Comparison of ENCODE assay signal across 24 mouse cellular contexts in genomic region chr7:143399756-143400155, GRCm38 (mm10).
DNase-seq lines count a peak whose midpoint lies in the region; ATAC-seq lines count a peak whose summit lies in the region.
"Had no signal": no experiment of that assay in that cellular context is flagged by ENCODE, and none has a peak within 500 bp of the region (broad histone marks: within the 10 kb centered on the region; RNA-seq: fewer than 3 reads in every experiment).

No protein-coding gene starts in this region.

- no peak overlapping the region for H3K9ac ChIP-seq in hindbrain, embryonic 12.5 days
- H3K9ac ChIP-seq in intestine, embryonic 15.5 days, result no peak overlapping the region
- H3K9ac ChIP-seq in heart, embryonic 12.5 days, result no peak overlapping the region
- H3K9ac ChIP-seq: hindbrain, embryonic 14.5 days; neural tube, embryonic 15.5 days had no signal

- H3K27me3 ChIP-seq in hindbrain, embryonic 10.5 days (ENCODE audit: insufficient read depth, poor library complexity, severe bottlenecking), result 0 out of 2 replicates have a peak, but pooled peaks cover 21% of the 10 kb centered on the region
- H3K27me3 ChIP-seq in hindbrain, embryonic 12.5 days, result no peaks in the 10 kb centered on the region
- H3K27me3 ChIP-seq in embryonic facial prominence, embryonic 10.5 days (replicated peaks; ENCODE audit: low read depth, poor library complexity, severe bottlenecking), result peaks cover 8% of the 10 kb centered on the region; the same call in 1 of the 2 replicates
- no peaks in the 10 kb centered on the region for H3K27me3 ChIP-seq in intestine, embryonic 15.5 days (replicated peaks)
- no peaks in the 10 kb centered on the region for H3K27me3 ChIP-seq in heart, embryonic 12.5 days (replicated peaks)
- H3K27me3 ChIP-seq: neural tube, embryonic 15.5 days had no signal

- no peak for ATAC-seq in hindbrain, embryonic 12.5 days (ENCODE audit: low FRiP score)
- ATAC-seq in intestine, embryonic 15.5 days, result no peak
- no peak for ATAC-seq in heart, embryonic 12.5 days (ENCODE audit: insufficient number of reproducible peaks, low FRiP score)
- ATAC-seq: forebrain, embryonic 14.5 days; inflammation-experienced regulatory T-cells, adult 6 months had no signal

- H3K4me1 ChIP-seq in hindbrain, embryonic 10.5 days (replicated peaks), result peaks cover 34% of the 10 kb centered on the region
- H3K4me1 ChIP-seq in hindbrain, embryonic 12.5 days, result peaks cover 6% of the 10 kb centered on the region
- H3K4me1 ChIP-seq in embryonic facial prominence, embryonic 10.5 days, result peaks cover 34% of the 10 kb centered on the region
- H3K4me1 ChIP-seq in intestine, embryonic 15.5 days (replicated peaks), result peaks cover 27% of the 10 kb centered on the region
- peaks cover 29% of the 10 kb centered on the region for H3K4me1 ChIP-seq in heart, embryonic 12.5 days (replicated peaks)
- H3K4me1 ChIP-seq: neural tube, embryonic 15.5 days had no signal

- no peak for DNase-seq in hindbrain, embryonic 10.5 days (ENCODE audit: low spot score)
- DNase-seq in 3134 (ENCODE audit: extremely low read depth, insufficient read length, low spot score), result peak; percentile 29
- DNase-seq in embryonic facial prominence, embryonic 10.5 days (ENCODE audit: low spot score), result no peak
- no peak for DNase-seq in frontal cortex, postnatal 10 days (ENCODE audit: low spot score in 2 of 2)
- DNase-seq: adrenal gland, adult 8-10 months; B cell, adult 2 months; cerebellum, adult 11-12 months; cerebellum, postnatal 36 days; heart, postnatal 10 days; layer of hippocampus, adult 9-11 months; lung, adult 18-20 months; lung, postnatal 10 days; right cerebral cortex, adult 18-20 months had no signal

- no peaks in the 10 kb centered on the region for H3K9me3 ChIP-seq in hindbrain, embryonic 10.5 days
- H3K9me3 ChIP-seq in hindbrain, embryonic 12.5 days (replicated peaks), result no peaks in the 10 kb centered on the region
- no peaks in the 10 kb centered on the region; the same call in 1 of the 2 replicates for H3K9me3 ChIP-seq in embryonic facial prominence, embryonic 10.5 days
- H3K9me3 ChIP-seq in intestine, embryonic 15.5 days, result no peaks in the 10 kb centered on the region
- no peaks in the 10 kb centered on the region for H3K9me3 ChIP-seq in heart, embryonic 12.5 days (replicated peaks)
- H3K9me3 ChIP-seq: G1E; neural tube, embryonic 15.5 days had no signal

- H3K4me3 ChIP-seq in hindbrain, embryonic 10.5 days, result no peak overlapping the region
- no peak overlapping the region for H3K4me3 ChIP-seq in hindbrain, embryonic 12.5 days
- H3K4me3 ChIP-seq in embryonic facial prominence, embryonic 10.5 days, result no peak overlapping the region
- no peak overlapping the region for H3K4me3 ChIP-seq in intestine, embryonic 15.5 days (replicated peaks)
- H3K4me3 ChIP-seq in heart, embryonic 12.5 days, result no peak overlapping the region
- H3K4me3 ChIP-seq: neural tube, embryonic 15.5 days had no signal

- no peaks in the 10 kb centered on the region for H3K36me3 ChIP-seq in hindbrain, embryonic 10.5 days
- no peaks in the 10 kb centered on the region for H3K36me3 ChIP-seq in hindbrain, embryonic 12.5 days
- H3K36me3 ChIP-seq in embryonic facial prominence, embryonic 10.5 days (replicated peaks), result no peaks in the 10 kb centered on the region
- no peaks in the 10 kb centered on the region for H3K36me3 ChIP-seq in intestine, embryonic 15.5 days
- no peaks in the 10 kb centered on the region for H3K36me3 ChIP-seq in heart, embryonic 12.5 days
- H3K36me3 ChIP-seq: G1E; neural tube, embryonic 15.5 days had no signal

- H3K4me2 ChIP-seq in hindbrain, embryonic 12.5 days (replicated peaks), result no peak overlapping the region
- H3K4me2 ChIP-seq in intestine, embryonic 15.5 days (replicated peaks), result no peak overlapping the region
- H3K4me2 ChIP-seq in heart, embryonic 12.5 days, result no peak overlapping the region
- H3K4me2 ChIP-seq: heart, embryonic 11.5 days; hindbrain, embryonic 14.5 days; midbrain, embryonic 11.5 days; neural tube, embryonic 15.5 days had no signal

- WGBS in hindbrain, embryonic 10.5 days, result 90% methylated on average over 10 of the region's 10 CpGs
- 89% methylated on average over 10 of the region's 10 CpGs for WGBS in hindbrain, embryonic 12.5 days
- 91% methylated on average over 10 of the region's 10 CpGs for WGBS in embryonic facial prominence, embryonic 10.5 days
- WGBS in intestine, embryonic 15.5 days, result 82% methylated on average over 10 of the region's 10 CpGs
- 80% methylated on average over 10 of the region's 10 CpGs for WGBS in heart, embryonic 12.5 days

- H3K27ac ChIP-seq in hindbrain, embryonic 10.5 days, result peak overlapping the region; percentile 59; the same call in 1 of the 2 replicates
- H3K27ac ChIP-seq in hindbrain, embryonic 12.5 days, result no peak overlapping the region
- H3K27ac ChIP-seq in embryonic facial prominence, embryonic 10.5 days (replicated peaks), result 0 out of 2 replicates have a peak overlapping the region, but pooled peaks have one; percentile 27
- H3K27ac ChIP-seq in intestine, embryonic 15.5 days, result 0 out of 2 replicates have a peak overlapping the region, but pooled peaks have one; percentile 59
- H3K27ac ChIP-seq in heart, embryonic 12.5 days (ENCODE audit: poor library complexity, severe bottlenecking), result no peak overlapping the region
- H3K27ac ChIP-seq: hindbrain, embryonic 14.5 days; kidney, postnatal 0 days; neural tube, embryonic 15.5 days had no signal

Comparison
In these comparisons a context has a peak if more than half of its experiments do, and no peak if none do; other contexts are left out.
1. H3K27ac ChIP-seq: peak in hindbrain, embryonic 10.5 days (single experiment), embryonic facial prominence, embryonic 10.5 days (single experiment) and intestine, embryonic 15.5 days (single experiment); none in hindbrain, embryonic 12.5 days (single experiment) and heart, embryonic 12.5 days (single experiment).